Mouse (Mus musculus): ENCODE data around the gene Kit.

The Kit gene

DNA sequence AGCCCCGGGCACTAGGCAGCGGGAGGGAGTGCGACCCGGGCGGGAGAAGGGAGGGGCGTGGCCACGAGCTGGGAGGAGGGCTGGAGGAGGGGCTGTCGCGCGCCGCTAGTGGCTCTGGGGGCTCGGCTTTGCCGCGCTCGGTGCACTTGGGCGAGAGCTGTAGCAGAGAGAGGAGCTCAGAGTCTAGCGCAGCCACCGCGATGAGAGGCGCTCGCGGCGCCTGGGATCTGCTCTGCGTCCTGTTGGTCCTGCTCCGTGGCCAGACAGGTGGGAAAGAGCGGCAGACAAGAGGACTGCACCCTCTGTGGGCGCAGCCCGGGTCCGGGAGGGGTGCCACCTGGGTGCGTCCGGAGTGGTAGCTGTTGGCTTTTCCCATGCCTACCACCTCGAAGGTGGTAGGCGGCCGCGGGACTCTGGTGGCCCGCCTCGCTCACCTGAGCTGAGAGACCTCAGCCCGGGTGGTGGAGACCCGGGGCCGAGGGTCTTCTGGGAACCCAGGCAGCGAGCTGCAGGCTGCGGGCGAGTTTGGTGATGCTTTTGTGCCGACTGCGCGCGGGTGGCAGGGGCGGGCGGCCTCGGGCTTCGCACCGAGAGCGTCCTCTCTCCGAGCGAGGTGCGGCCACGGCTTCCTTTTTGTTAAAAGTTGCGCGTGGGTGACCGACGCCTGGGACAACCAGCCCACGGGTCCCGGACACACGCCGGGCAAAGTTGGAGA is at the start of gene Kit:
TSS of gene Kit (plus strand) at position 65 of the 715 bp plus-strand sequence.
- in situ Hi-C loops (cut with MboI, MseI), result no loop called here

GRCm38 (mm10) chr5:75536156-75536555 is 38.6 kb upstream of the Kit start:
- in situ Hi-C loops (cut with MboI, MseI), result no loop called here

- in situ Hi-C loops (cut with MboI, MseI), result no loop called here
These were observed 37.0 kb upstream of the Kit start for GRCm38 (mm10) chr5:75537717-75538116.

DNA sequence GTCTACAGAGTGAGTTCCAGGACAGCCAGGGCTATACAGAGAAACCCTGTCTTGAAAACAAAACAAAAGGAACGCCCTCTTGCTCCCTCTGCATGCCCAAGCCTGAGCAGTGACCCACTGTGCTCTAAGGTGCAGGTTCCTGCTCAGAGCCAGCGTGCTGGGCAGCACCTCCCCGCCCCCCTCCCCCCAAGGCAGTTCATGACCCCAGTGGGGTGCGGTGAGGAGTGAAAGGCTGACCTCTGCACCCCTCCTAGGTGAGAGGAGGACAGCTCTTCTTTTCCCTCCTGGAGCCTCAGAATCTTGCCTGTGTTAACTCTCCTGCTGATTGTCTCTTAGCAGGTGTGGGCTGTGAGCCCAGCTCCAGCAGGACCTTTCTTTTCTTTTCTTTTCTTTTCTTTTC is 36.3 kb upstream of the Kit start:
- in situ Hi-C loops (cut with MboI, MseI), result no loop called here

GRCm38 (mm10) chr5:75539098-75539497 is 35.6 kb upstream of the Kit start:
- in situ Hi-C loops (cut with MboI, MseI), result no loop called here

- in situ Hi-C loops (cut with MboI, MseI), result no loop called here
These were observed 31.0 kb upstream of the Kit start for GRCm38 (mm10) chr5:75543757-75544156.

DNA sequence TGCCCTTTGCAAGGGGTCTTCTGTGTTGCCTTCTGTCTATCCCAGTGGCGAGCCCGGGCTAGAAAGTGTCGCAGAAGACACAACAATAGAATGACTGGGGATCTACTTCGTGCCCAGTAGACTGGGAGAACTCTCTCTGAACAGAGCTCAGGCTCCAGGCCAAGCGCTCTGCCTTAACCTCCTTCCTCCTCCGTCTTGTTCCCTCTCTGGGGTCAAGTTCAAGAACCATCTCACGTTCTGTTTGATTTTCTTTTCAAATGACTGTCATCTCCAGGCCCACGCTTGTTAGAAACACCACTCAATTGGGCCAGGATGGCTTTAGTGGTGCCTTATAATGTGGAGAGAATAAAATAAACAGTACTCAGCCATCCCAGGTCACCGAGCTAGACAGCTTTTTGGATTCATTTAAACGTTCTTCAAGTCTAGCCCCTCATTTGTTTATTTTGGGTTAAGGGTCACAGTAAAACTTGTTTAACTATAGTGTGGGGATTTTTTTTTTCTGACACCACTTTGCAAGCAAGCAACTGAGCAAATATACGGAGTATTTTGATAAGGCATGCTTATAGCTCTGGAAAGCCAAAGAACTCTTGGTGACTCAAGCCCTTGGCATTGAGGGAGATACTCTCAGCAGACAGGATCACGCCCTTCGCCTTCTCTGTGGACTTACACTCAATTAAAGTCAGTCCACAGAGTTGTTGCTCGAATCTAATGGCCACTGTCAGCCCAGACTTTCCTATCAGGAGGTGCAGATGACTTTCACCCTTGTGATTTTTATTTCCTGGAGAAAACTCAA is 30.0 kb upstream of the Kit start:
- in situ Hi-C loops (cut with MboI, MseI), result no loop called here

DNA sequence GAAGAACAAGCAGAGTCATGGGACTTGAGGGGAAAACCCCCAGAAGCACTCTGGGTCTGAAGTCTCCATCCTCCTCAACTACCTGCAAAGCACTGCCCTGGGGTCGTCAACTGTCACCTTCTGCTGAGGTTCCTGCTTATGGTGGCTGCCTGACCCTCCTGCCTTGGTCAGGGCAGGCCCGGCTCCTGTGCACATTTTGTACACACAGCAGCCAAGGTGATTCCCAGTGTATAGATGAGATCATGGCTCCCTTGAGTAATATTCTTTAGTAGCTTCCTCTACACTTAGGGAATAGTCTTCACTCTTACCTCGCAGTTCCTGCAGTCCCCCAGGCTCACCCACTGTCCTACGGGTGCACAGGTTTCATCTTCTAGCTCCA is 29.5 kb upstream of the Kit start:
- in situ Hi-C loops (cut with MboI, MseI), result no loop called here

GRCm38 (mm10) chr5:75553021-75553420 is 21.7 kb upstream of the Kit start:
- in situ Hi-C loops (cut with MboI, MseI), result no loop called here

- in situ Hi-C loops (cut with MboI, MseI), result no loop called here
These were observed 17.1 kb upstream of the Kit start for GRCm38 (mm10) chr5:75557636-75558035.

GRCm38 (mm10) chr5:75559291-75559690 is 15.4 kb upstream of the Kit start:
- in situ Hi-C loops (cut with MboI, MseI), result no loop called here

DNA sequence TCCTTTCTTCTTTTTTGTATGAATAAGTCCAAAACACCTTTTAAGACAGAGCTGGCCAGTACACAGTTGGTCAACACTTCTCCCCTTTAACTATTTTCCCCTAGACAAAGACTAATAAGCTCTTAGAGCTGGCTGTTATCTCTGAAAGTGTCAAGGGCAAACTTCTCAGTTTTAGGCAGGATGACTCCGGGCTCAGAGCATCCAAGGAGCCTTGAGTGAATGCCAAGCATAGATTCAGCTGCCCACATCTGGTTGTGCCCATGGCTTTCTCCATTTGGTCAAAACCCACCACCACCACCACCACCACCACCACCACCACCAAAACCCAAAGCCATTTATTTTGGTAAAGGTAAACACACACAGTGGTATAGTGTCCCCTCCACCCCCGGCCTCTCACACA is 13.5 kb upstream of the Kit start:
- in situ Hi-C loops (cut with MboI, MseI), result no loop called here

GRCm38 (mm10) chr5:75574151-75574851 is 415 bp upstream of the Kit start:
- in situ Hi-C loops (cut with MboI, MseI), result no loop called here

- in situ Hi-C loops (cut with MboI, MseI), result no loop called here
These were observed 1.1 kb downstream of the Kit start for GRCm38 (mm10) chr5:75575567-75576515.

DNA sequence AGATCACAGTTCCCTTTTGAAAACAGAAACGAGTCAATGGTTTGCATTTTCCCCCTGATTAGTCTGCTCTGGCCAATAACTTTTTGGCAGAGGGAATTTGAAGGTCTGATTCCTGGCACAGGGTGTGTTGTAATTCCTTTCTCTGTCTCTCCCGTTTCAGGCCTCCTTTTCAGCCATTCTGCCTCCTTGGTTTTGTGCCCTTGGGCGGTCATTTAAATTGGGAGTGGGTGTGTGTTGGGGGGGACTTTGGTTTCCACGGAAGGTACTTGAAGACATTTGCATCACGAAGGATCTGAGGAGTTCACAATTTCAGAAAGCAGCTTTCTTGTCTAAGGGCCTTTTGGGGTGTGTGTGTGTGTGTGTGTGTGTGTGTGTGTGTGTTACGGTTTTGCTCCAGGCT is 2.0 kb downstream of the Kit start:
- in situ Hi-C loops (cut with MboI, MseI), result no loop called here

DNA sequence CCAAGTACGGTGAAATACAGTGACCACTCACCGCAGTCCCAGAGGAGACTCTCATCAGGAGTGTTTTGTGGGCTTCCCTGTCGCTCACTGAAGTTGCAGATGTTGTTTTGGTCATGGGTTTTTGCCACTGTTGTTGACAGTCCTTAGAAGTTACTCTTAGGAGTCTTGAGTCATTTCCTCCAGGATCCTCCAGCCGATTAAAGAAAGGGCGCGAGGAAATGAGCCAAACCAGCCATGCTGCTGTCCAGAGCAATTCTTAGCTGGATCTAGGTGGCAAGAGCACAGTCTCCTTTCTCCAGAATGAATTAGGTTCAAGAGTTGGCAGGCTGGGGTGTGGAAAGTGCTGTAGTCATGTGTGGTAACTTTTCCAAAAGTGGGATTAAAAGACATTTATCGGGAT is 3.4 kb downstream of the Kit start:
- in situ Hi-C loops (cut with MboI, MseI), result no loop called here

DNA sequence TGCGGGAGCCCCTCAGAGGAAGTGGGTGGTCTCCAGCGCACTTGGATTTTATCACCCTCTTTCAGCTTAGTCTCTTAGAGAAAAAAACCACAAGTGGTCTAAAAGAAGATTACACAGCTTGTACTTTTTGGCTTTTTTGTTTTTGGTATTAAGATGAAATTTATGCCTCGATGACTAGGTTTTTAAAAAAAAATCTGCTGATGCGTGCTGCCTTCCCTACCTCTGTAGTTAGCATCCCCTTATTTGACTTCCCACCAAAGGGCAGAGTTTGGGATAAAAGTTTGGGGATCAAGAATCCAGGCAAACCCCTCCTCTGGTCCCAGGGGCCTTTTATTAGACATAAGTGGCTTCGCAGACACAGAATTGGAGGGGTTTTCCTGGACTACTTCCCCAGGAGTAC is 4.5 kb downstream of the Kit start:
- in situ Hi-C loops (cut with MboI, MseI), result no loop called here

GRCm38 (mm10) chr5:75579646-75580268 is 5.0 kb downstream of the Kit start:
- in situ Hi-C loops (cut with MboI, MseI), result no loop called here

- in situ Hi-C loops (cut with MboI, MseI), result no loop called here
These were observed 7.2 kb downstream of the Kit start for GRCm38 (mm10) chr5:75581926-75582325.

- in situ Hi-C loops (cut with MboI, MseI), result no loop called here
These were observed 13.1 kb downstream of the Kit start for GRCm38 (mm10) chr5:75587781-75588180.
